Mouse (Mus musculus) embryonic fibroblast, embryonic 13.5 days (primary cell): ENCODE results near the gene Gm42742.

Experiments used
- CTCF ChIP-seq: IDR thresholded peaks from 2 replicates; pipeline ENCODE4 v1.5.1; 2011; ENCODE audit warnings: mild to moderate bottlenecking, control low read depth, low read length, moderate library complexity, borderline replicate concordance; ENCODE audit not compliant: insufficient read depth
- POLR2A ChIP-seq: IDR thresholded peaks from 2 replicates; pipeline ENCODE4 v1.6.1; 2011; ENCODE audit warnings: low read depth, mild to moderate bottlenecking, control low read depth, low read length, moderate library complexity

GRCm38 (mm10) chr7:127007313-127008024, 13.4 kb downstream of the Gm42742 start:
- TF ChIP-seq CTCF, result no peak
- TF ChIP-seq POLR2A, result no peak
